Mouse (Mus musculus): Measurements from ENCODE around the gene Cd8b1.
A peak's percentile ranks its signal among the peaks of the same experiment; 100 is the strongest.

Cd8b1 gene

DNA sequence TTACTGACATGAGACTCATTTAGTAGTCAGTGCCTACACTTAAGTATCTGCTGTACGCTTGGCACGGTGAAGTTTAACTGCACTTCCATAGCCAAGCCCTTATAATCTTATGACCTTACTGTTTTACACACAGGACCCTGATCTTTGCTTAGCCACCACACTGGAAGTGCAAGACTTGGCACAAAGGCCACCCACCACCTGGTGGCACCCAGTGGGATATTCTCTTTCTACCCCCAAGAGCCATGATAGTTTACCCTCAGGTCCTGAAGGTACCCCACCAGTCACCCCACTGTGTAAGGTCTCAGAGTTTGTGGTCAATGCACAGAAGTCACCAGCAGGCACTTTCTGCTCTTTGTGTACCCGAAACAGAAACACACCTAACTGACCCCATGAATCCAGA is 28.6 kb downstream of the Cd8b1 start:
- DNase-seq (ENCODE audit: low spot score in 2 of 2), result peak; percentile 69 to 74

DNA sequence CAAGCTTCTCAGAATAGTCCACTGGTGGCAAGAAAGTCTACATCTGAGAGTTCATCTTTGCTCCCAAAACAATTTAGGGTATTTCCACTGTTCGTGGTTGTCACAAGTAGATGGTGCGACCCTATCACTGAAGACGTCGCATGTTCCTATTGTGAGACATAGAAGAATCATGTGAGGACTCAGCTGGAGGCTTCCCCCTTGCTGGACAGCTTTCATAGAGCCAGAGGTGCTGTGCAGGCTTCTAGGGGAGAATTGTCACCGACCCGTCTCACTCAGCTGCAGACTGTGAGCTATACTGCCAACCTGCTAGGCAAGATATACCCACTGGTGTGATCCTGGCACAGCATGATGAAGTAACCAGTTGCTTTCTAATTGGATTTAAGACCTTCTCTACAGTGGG is 29.6 kb downstream of the Cd8b1 start:
- peak in 1 of 2 experiments; percentile 23 for DNase-seq (ENCODE audit: low spot score in 2 of 2)

- peak in 1 of 2 experiments; percentile 35 for DNase-seq (ENCODE audit: low spot score in 2 of 2)
Observed at GRCm38 (mm10) chr6:71352866-71353427, 30.4 kb downstream of the Cd8b1 start.

GRCm38 (mm10) chr6:71353722-71354121 is 31.1 kb downstream of the Cd8b1 start:
- peak; percentile 85 to 88 for DNase-seq (ENCODE audit: low spot score in 2 of 2)

- peak; percentile 59 to 60 for DNase-seq (ENCODE audit: low spot score in 2 of 2)
Observed at GRCm38 (mm10) chr6:71357493-71357892, 34.9 kb downstream of the Cd8b1 start.

DNA sequence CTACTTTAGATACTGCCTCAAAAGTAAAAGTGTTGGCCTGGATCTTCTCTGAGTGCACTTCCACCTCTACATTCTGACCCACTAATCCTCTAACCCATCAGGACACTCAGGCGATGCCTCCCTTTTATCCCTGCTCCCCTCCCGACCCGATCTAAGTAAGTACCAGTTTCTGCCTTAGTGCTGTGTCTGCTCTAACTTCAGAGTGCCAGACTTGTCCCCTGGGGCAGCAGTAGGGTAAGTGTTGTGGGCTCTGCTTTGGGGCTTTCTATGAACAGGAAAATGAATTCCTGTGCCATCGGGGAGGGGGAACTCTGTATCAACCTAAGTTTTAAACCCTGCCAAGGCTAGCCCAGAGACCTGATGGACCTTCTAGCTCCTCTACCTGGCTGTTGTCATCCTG is 37.6 kb downstream of the Cd8b1 start:
- peak in 1 of 2 experiments; percentile 28 for DNase-seq (ENCODE audit: low spot score in 2 of 2)

- DNase-seq (ENCODE audit: low spot score in 2 of 2), result peak; percentile 75 to 78
Observed at GRCm38 (mm10) chr6:71360751-71361150, 38.2 kb downstream of the Cd8b1 start.

- DNase-seq (ENCODE audit: low spot score in 2 of 2), result peak in 1 of 2 experiments; percentile 24
Observed at GRCm38 (mm10) chr6:71361156-71361670, 38.6 kb downstream of the Cd8b1 start.

DNA sequence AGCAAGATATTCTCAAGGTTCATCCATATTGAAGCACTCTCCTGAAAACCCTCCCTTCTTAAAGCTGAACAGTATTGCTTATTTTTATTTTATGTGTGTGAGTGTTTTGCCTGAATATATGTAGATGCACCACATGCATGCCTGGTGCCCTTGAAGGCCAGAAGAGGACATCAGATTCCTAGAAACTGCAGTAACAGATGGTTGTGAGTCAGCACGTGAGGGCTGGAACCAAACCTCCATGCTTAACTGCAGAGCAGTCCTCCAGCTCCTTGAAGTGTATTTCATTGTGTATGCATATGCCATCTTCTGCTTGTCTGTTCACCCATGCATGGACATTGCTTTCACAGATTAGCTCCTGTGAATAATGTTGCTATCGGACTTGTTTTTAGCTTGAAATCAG is 41.4 kb downstream of the Cd8b1 start:
- no peak for DNase-seq (ENCODE audit: low spot score in 2 of 2)

- peak; percentile 86 to 94 for DNase-seq (ENCODE audit: low spot score in 2 of 2)
Observed at GRCm38 (mm10) chr6:71369416-71369815, 46.8 kb downstream of the Cd8b1 start.

GRCm38 (mm10) chr6:71371085-71371605 is 48.6 kb downstream of the Cd8b1 start:
- DNase-seq (ENCODE audit: low spot score in 2 of 2), result peak; percentile 70 to 81

DNA sequence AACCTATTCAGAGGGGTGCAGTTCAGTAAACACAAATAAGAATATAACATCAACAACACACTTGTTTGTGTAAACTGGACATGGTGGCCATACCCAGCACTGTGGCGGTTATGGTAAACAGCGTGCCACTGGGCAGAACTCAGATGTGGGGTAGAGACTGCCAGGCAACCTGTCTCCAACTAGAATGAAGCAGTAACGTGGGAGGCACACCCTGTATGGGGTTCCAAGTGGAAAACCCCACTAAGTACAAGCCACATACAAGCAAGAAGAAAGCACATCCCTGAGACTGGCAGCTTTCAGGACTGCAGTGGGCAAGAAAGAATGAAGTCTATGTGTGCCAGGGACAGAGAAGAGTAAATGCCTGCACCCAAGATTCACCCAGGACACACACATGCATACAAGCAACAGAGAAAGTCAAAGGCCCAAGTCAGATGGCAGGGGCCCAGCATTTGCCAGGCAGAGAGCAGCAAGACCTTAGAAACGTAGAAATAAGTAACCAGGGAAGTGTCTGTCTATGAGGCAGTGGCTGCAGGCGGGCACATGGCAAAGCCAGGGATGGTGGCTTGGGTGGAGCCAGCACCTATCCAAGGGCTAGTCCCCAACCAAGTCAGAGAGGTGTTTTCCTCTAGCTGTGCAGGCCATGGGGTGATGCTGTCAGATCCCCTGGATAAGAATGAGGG is 49.6 kb downstream of the Cd8b1 start:
- DNase-seq (ENCODE audit: low spot score in 2 of 2), result no peak

DNA sequence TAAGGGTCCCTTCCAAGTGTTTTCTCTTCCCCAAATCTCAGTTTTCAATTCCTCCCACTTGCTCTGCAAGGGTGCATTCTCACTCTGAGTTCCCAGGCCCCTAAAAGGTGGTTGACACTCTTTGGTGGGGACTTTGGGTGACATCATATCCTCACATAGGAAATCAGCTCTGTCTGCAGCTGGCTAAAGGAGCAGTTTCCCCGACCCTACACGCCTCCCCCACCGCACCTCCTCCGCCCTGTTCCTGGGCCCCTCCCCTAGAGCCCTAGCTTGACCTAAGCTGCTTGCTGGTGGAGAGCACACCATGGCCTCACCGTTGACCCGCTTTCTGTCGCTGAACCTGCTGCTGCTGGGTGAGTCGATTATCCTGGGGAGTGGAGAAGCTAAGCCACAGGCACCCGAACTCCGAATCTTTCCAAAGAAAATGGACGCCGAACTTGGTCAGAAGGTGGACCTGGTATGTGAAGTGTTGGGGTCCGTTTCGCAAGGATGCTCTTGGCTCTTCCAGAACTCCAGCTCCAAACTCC is 50.7 kb downstream of the Cd8b1 start, which contains the start of gene Cd8a:
Gene Cd8a, plus strand, starts transcription at position 179 of the 527 bp plus-strand sequence.
- peak; percentile 89 to 94 for DNase-seq (ENCODE audit: low spot score in 2 of 2)

DNA sequence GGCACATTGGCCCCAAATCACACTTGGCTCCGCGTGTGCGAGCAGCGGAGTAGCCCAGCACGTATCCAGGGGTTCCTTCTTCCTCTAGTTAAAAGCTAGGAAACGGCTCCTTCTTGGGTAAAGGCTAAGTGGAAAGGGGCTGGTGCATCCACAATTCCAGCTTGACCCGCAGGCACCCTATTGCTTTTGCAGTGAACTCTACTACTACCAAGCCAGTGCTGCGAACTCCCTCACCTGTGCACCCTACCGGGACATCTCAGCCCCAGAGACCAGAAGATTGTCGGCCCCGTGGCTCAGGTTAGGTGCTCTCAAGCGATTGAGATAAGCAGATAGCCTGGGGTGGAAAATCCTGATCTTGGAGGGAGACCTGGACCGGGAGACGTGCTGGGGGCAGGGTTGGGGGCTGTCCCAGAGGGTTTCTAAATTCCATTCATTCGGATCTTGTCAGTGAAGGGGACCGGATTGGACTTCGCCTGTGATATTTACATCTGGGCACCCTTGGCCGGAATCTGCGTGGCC is 51.8 kb downstream of the Cd8b1 start:
- DNase-seq (ENCODE audit: low spot score in 2 of 2), result no peak

- no peak for DNase-seq (ENCODE audit: low spot score in 2 of 2)
Observed at GRCm38 (mm10) chr6:71374921-71375320, 52.3 kb downstream of the Cd8b1 start.

- DNase-seq (ENCODE audit: low spot score in 2 of 2), result peak in 1 of 2 experiments; percentile 30
Observed at GRCm38 (mm10) chr6:71376711-71377110, 54.1 kb downstream of the Cd8b1 start.

GRCm38 (mm10) chr6:71381654-71382053 is 59.1 kb downstream of the Cd8b1 start:
- DNase-seq (ENCODE audit: low spot score in 2 of 2), result no peak

All from thymus, postnatal 10 days (tissue).